Mouse (Mus musculus) G1E (cell line): ENCODE measurements around the gene Il34.

Experiments used
- CTCF ChIP-seq: IDR thresholded peaks from 2 replicates; pipeline ENCODE4 v1.5.1; 2012; ENCODE audit warnings: low read depth, low read length, inconsistent platforms, mixed read lengths
- GATA1 ChIP-seq: IDR thresholded peaks from 2 replicates; pipeline ENCODE4 v1.6.1; 2012; ENCODE audit warnings: borderline replicate concordance, low read length, inconsistent platforms, mixed read lengths
- GATA2 ChIP-seq: IDR thresholded peaks from 2 replicates; pipeline ENCODE4 v1.6.1; 2012; ENCODE audit warnings: low read depth, low read length, inconsistent platforms, borderline replicate concordance
- POLR2AphosphoS5 ChIP-seq: IDR thresholded peaks from 2 replicates; pipeline ENCODE4 v1.6.1; 2012; ENCODE audit warnings: low read depth, low read length, inconsistent platforms; ENCODE audit not compliant: insufficient replicate concordance
- TAL1 ChIP-seq: conservative IDR thresholded peaks from 2 replicates; pipeline ENCODE4 v1.6.1; 2012; ENCODE audit warnings: low read depth, low read length, inconsistent platforms, mixed read lengths

DNA sequence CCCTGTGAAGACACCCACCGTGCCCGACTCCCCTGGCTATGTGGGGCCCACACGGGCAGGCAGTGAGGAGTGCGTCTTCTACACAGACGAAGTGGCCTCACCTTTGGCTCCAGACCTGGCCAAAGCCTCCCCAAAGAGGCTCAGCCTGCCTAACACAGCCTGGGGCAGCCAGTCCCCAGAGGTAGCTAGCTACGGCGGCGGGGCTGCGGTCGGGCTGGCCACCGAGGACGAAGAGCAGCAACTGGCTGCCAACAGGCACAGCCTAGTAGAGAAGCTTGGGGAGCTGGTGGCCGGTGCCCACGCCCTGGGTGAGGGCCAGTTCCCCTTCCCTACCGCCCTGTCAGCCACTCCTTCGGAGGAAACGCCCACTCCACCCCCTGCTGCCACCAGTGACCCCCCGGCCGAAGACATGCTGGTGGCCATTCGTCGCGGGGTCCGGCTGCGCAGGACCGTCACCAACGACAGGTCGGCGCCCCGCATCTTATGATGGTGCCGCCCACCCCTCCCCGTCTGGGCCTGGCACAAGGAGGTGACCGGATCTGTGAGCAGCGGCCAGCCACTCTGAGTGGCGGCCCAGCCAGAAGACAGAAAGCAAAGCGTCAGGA lies 67.0 kb downstream of the Il34 start:
- no peak for TF ChIP-seq CTCF
- TF ChIP-seq POLR2AphosphoS5, result no peak
- TF ChIP-seq GATA1, result no peak
- TF ChIP-seq TAL1, result no peak
- TF ChIP-seq GATA2, result no peak
